Mouse (Mus musculus) bone marrow macrophage, adult 2 months (primary cell): ENCODE data around the gene Tars2. TPM values are rescaled to one million over a fixed set of nuclear protein-coding genes. Genes with fewer than 3 reads are reported as not detected.

Experiments
- H3K27ac ChIP-seq: 2 replicates; pipeline ENCODE4 v1.5.1; 2012; ENCODE audit warnings: low read depth, low read length; ENCODE audit not compliant: insufficient read depth
- H3K4me1 ChIP-seq: 2 replicates; pipeline ENCODE4 v1.6.1; 2012; ENCODE audit warnings: low read length; ENCODE audit not compliant: control insufficient read depth, insufficient read depth
- H3K4me3 ChIP-seq: 2 replicates; pipeline ENCODE4 v1.5.1; 2012; ENCODE audit warnings: mild to moderate bottlenecking, low read length, moderate library complexity; ENCODE audit not compliant: insufficient read depth
- CTCF ChIP-seq: IDR thresholded peaks from 2 replicates; pipeline ENCODE4 v1.5.1; 2012; ENCODE audit warnings: low read depth, mild to moderate bottlenecking, low read length, moderate library complexity
- POLR2A ChIP-seq: IDR thresholded peaks from 2 replicates; pipeline ENCODE4 v1.6.1; 2012; ENCODE audit warnings: mild to moderate bottlenecking, low read depth, low read length, borderline replicate concordance
- polyA plus RNA-seq: library from polyadenylated mRNA; stranded (reverse); fragments of >200 nt; gene quantifications from 2 replicates; pipeline ENCODE4 v1.2.4, GENCODE M21; 2012; ENCODE audit not compliant: missing spikeins, insufficient read depth, insufficient read length

Tars2 gene
- polyA plus RNA-seq, 1 experiment = 27.8 TPM

DNA sequence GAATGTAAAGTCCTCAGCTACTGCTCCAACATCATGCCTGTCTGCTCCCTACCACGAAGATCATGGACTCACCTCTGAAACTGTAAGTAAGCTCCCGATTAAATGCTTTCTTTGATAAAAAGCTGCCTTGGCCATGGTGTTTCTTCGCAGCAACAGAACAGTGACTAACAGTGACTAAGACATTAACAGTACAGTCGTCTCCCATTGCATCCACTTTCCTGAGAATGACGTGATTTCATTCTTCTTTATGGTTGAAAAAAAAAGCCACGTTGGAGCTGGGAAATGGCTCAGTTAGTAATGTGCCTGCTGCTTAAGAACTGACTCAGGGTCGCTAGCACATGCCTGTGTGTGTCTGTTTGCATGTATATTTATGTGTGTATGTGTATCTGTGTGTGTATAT lies 34.1 kb downstream of the Tars2 start:
- Histone ChIP-seq H3K4me1 (peaks cover 7% of the 10 kb centered on the region), H3K27ac (no peak overlapping the region), H3K4me3 (no peak overlapping the region)
- TF ChIP-seq CTCF (no peak), POLR2A (no peak)

DNA sequence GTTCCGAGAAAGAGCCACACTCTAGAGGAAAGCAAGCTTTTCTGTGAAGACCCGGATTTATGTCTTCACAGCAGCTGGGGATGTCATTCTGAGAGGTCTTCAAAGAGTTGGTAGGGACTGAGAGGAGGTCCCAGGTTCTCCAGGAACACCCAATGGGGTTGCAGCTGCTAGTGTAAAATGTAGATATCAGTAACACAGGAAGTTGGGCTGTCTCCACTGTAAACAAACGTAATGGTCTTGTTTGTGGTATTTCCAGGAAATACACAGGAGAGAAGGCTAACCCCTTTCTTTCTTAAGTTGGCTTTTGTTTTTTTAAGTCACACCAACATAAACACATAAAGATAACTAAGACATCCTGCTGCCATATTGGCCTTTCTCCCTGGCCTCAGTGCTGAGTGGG lies 37.6 kb downstream of the Tars2 start:
- peaks cover 7% of the 10 kb centered on the region for H3K4me1 ChIP-seq
- no peak for TF ChIP-seq POLR2A
- no peak for TF ChIP-seq CTCF
- no peak overlapping the region for H3K4me3 ChIP-seq
- no peak overlapping the region for H3K27ac ChIP-seq

DNA sequence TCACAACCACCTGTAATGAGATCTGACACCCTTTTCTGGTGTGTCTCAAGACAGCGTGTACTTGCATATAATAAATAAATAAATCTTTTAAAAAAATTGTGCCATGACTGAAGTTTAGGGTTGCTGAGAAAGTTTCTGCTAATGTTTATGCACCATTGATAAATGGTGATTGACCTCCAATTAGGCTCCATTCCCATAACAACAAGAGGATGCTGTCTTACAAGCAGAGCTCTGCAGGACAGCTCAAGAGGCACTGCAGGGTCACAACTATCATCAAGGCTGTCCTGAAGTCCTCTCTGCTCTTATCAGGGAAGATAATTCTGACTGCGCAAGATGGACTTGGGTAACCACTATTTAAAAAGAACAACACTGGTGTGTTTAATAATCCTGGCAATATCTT lies 41.9 kb downstream of the Tars2 start:
- H3K27ac ChIP-seq = no peak overlapping the region
- no peak for TF ChIP-seq POLR2A
- TF ChIP-seq CTCF = no peak
- H3K4me3 ChIP-seq = no peak overlapping the region
- H3K4me1 ChIP-seq = no peaks in the 10 kb centered on the region

DNA sequence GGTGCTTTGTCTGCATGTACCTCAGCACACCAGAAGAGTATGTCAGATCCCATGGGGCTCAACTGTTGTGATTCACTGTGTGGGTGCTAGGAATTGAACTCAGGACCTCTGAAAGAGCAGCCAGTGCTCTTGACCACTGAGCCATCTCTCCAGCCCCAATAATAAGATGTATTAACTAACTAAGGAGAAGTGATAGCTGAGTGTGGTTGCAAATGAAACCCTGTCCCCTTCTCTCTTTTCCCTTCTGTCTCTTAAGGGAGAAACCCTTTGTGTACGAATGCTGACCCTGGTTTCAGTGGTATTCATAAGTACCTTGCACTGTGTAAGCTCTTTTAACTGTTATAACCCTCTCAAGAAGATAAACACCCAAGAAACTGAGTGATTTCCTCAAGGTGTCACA lies 43.9 kb downstream of the Tars2 start:
- no peaks in the 10 kb centered on the region for H3K4me1 ChIP-seq
- TF ChIP-seq POLR2A (no peak), CTCF (no peak)
- no peak overlapping the region for H3K27ac ChIP-seq
- H3K4me3 ChIP-seq = no peak overlapping the region

DNA sequence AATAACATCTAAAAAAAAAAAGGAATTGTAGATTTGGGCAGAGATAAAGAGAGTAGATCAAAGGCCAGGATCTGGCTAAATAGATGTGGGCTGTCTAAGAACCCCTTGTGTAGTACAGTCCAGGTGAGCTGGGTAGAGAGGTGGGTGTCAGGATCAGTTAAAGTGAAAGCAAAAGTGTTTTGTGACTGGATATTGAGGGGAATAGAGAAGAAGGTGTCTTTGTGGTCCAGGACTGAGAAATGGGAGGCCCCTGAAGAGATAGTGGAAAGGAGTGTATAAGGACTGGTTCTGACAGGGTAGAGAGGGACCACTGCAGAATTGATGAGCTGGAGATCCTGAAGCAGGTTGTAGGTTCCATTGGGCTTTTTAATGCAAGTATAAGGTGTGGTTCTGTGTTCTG lies 50.0 kb downstream of the Tars2 start:
- TF ChIP-seq CTCF (no peak), POLR2A (no peak)
- Histone ChIP-seq H3K27ac (no peak overlapping the region), H3K4me3 (no peak overlapping the region), H3K4me1 (peaks cover 27% of the 10 kb centered on the region)

DNA sequence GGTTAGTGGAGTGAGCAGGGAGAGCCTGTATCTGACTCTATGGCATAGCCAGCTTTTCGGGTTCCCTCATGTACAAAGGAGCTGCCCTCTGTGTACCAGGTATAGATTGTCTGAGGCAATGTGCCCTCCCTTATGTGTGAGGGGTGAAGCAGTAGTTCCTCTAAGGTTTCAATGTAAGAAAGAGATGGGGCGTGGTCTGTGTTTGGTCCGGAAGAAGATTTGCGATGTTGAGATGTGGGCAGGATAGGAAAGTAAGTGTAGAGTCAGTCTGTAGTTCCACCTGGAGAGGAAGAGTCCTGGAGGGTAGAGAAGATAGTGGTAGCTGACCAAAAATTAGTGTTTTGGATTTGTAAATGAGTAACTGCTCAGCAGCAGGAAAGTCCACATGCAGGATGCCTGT lies 51.0 kb downstream of the Tars2 start:
- no peak overlapping the region for H3K27ac ChIP-seq
- H3K4me1 ChIP-seq = peaks cover 27% of the 10 kb centered on the region
- TF ChIP-seq POLR2A (no peak), CTCF (no peak)
- no peak overlapping the region for H3K4me3 ChIP-seq

DNA sequence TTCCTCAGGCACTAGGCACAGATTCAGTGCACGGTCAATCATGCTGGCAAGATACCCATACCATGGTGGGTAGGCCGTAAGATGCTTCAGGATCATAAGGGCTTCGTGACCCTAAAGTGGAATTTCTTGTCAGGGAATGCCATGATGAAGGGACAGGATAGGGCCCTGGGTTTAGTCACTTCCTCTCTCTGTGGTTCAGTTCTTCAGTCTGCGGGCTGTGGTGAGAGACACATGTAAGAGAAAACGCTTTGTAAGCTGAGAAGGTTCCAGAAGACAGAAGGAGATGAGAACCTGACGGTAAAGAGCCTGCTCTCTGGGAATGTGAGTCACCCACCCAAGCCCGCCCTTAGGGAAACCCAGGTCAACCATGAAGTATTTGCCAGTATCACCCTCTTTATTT lies 52.5 kb downstream of the Tars2 start:
- no peak for TF ChIP-seq CTCF
- no peak for TF ChIP-seq POLR2A
- H3K27ac ChIP-seq = peak overlapping the region; percentile 55

DNA sequence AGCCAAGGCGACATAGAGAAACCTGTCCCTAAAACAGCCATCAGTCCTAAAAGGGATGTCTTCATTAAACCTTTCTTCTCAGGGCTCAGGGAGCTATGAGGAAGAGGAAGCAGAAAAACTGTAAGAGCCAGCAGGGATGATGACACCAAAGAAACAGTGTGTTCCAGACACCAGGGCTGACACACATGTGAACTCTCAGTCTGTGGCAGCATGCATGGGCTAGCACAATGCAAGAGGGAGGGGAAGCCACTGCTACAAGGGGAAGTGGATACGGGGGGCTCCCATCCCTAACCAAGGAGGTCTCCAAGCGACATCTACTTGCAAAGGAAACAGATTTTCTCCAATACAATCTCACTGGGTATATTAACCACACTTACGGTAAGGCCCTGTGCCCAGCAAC lies 53.7 kb downstream of the Tars2 start:
- H3K27ac ChIP-seq = 0 out of 2 replicates have a peak overlapping the region, but pooled peaks have one; percentile 9
- no peak overlapping the region for H3K4me3 ChIP-seq
- TF ChIP-seq CTCF (no peak), POLR2A (no peak)
- peaks cover 32% of the 10 kb centered on the region for H3K4me1 ChIP-seq

More for the DNA sequence above, 52.5 kb downstream of the Tars2 start:
- H3K4me3 ChIP-seq = no peak overlapping the region
- peaks cover 28% of the 10 kb centered on the region for H3K4me1 ChIP-seq

DNA sequence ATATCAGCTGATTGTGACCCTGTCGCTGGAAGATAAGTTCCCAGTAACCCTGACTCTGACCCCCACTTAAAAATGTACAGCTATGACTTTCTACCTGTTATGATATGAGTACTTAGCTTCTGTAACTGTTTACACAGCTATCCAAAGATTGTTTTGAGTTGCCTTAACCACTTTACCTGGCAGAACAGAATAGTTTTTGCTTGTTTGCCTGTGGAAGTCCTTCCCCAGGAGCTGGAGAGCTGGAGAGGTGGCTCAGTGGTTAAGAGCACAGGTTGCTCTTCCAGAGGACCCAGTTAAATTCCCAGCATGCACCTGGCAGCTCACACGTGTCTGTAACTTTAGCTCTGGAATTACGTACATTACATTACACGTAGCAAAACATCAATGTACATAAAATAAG lies 55.4 kb downstream of the Tars2 start:
- Histone ChIP-seq H3K4me1 (peaks cover 28% of the 10 kb centered on the region), H3K27ac (no peak overlapping the region)
- no peak for TF ChIP-seq POLR2A
- TF ChIP-seq CTCF = no peak

DNA sequence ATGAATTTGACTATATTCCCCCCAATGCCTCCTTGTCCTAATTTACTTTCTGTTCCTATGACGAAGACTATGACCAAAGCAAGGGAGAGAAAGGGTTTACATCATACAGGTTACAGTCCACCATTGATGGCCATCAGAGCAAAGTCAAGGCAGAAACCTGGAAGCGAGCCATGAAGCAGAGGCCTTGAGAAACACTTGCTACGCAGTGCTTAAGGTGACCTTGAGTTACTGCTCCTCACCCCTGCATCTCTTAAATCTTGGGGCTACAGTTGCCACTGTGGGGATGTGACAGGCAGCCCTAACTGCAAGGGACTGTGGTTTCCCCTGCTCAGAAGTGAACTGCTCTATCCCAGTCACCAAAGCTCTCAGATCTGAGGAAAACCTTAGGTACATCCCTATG lies 56.7 kb downstream of the Tars2 start:
- TF ChIP-seq CTCF (no peak), POLR2A (no peak)
- peaks cover 25% of the 10 kb centered on the region for H3K4me1 ChIP-seq
- H3K4me3 ChIP-seq = no peak overlapping the region
- no peak overlapping the region for H3K27ac ChIP-seq

More for the DNA sequence above, 55.4 kb downstream of the Tars2 start:
- no peak overlapping the region for H3K4me3 ChIP-seq
